Mouse (Mus musculus): ENCODE measurements at regions not wholly inside any gene's neighbourhood (a gene's known extent, or its start where the extent isn't known, plus 50 kb on each side); places are given as distances from the start of the nearest gene placed in this dataset.

- DNase-seq: no peak
These were observed 270.1 kb upstream of the Arid1b start for GRCm38 (mm10) chr17:4724031-4724430.

GRCm38 (mm10) chr17:4726331-4726741, 267.8 kb upstream of the Arid1b start:
- DNase-seq: no peak

DNA sequence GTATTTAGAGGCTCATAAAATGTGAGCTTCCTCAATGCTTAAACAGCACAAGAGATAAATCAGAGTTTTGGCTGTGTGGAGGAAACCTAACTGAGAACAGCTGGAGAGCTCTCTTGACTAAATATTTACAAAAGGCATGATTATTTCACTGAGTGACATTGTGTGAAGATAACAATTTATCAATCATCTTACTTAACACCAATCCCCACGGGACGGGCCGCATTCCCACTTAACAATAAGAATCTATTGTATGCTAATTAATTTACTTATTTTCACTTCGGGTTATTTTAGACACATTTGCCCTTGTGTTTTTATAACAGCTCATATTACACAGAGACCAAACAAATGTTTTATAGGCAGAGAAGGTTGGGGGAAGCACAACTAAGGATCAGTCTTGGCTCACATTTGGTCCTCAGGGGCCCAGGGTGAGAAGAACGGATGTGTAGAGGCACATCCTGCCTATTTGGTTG, 259.7 kb upstream of the Arid1b start:
- DNase-seq: no peak

GRCm38 (mm10) chr17:4735185-4735584, 258.9 kb upstream of the Arid1b start:
- no peak for DNase-seq

- no peak for DNase-seq
These were observed 257.4 kb upstream of the Arid1b start for GRCm38 (mm10) chr17:4736689-4737088.

- DNase-seq: peak in 1 of 2 experiments; percentile 8
These were observed 255.2 kb upstream of the Arid1b start for GRCm38 (mm10) chr17:4738717-4739485.

- no peak for DNase-seq
These were observed 253.3 kb upstream of the Arid1b start for GRCm38 (mm10) chr17:4740784-4741183.

DNA sequence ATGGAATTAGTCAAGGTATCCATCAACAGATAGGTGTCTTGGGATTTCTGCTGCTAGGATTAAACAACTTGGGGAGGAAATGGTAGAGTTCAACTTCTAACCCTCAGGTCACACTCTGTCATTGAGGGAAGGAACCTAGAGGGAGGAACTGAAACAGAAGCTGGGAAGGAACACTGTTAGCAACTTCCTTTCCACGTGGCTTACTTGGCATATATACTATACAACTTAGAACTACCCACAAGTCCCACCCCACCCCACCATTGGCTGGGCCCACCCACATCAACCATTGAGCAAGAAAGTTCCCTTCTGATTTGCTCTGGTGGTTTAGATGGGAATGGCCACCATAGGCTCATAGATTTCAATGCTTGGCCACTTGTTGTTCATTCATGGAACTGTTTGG, 251.8 kb upstream of the Arid1b start:
- no peak for DNase-seq

DNA sequence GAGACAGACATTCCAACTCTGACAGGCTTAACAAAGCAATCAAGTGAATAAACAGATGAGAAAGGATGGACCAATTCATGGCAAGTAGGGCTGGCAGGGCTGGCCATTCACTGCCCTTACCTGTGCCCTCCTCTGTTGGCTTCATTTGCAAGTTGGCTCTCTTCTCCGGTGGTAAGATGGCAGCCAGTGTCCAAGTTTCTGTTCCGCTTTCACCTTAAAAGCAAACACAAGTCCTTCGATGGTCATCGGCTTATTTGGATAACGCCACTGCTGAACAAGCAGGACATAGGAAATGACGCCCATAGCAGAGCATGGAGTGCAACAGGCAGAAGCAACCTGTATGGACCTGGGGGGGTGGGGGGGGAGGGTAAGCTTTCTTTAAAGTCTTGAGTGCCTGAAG, 231.2 kb upstream of the Arid1b start:
- DNase-seq: no peak

DNA sequence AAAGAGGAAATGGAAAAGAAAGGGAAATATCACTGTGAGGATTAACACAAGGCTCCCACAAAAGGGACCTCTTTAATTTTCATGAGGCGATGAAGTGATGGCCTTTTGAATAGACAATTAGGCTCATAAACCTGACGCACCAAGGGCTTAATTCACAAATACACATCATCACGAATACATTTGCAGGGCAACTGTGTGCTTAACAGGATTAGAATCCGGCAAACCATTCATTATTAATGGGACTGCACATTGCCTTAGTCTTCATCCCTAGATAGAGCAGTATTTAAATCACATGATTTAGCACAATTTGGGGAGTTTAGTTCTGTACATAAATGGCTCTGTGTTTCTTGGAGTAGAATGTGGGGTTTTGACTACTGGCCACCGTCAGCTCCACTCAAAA, 228.4 kb upstream of the Arid1b start:
- DNase-seq: no peak

GRCm38 (mm10) chr17:4767947-4768522, 226.1 kb upstream of the Arid1b start:
- DNase-seq: no peak

DNA sequence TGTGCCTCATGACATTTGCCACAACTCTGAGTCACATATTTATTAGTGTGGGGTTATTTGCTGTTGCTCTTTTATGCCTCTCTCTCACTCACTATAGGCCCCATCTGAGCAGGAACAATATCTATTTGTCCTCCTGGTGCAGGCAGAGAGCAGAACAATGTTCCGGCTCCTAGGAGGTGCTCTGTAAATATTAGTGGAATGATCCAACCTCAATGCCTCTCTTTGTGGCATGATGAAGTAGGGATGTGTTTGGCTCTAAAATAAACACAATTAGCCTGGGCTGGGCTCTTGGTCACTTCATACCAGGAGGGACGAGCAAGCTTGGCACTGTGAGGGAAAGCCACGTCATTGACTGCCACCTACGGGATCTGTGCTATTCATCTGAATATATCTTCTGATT, 224.8 kb upstream of the Arid1b start:
- DNase-seq: no peak

- no peak for DNase-seq
These were observed 224.1 kb upstream of the Arid1b start for GRCm38 (mm10) chr17:4770052-4770451.

GRCm38 (mm10) chr17:4778161-4778560, 216.0 kb upstream of the Arid1b start:
- DNase-seq: peak; percentile 66 to 69

DNA sequence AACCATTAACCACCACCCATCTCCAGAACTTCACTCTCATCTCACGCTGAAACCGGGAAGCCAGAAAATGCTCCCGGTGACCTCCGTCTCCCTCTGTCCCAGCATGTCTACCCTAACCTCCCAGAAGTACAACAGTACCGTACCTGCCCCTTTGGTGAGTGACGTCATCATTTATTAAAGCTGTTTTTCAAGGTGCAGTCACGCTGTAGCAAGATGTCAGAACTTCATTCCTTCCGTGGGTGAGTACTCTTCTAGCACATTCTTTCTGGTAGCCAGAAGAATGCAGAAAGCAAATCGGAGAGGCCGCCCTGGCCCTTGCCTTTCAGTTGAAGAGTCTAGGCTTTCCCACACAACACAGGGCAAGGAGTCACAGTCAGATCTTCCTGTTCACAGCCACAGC, 215.1 kb upstream of the Arid1b start:
- DNase-seq: no peak

DNA sequence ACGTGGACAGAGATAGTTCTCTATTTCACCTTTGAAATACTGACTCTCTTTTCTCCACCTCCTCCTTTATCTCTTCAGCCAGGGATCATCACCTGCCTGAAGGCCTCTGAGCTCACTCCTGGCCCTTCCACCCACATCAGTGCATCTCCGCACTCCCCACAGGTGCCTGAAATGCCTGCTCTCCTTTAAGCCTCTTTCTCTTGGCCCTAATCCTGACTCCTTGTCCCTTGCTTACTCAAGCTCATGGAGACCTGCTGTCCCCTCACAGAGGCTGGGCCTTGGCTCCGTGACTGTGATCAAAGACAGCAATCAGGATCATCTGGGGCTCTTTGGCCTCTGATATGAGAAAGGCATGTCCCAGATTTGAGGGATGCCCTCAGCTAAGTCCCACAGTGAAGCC, 212.5 kb upstream of the Arid1b start:
- no peak for DNase-seq

GRCm38 (mm10) chr17:4784296-4784695, 209.8 kb upstream of the Arid1b start:
- no peak for DNase-seq

DNA sequence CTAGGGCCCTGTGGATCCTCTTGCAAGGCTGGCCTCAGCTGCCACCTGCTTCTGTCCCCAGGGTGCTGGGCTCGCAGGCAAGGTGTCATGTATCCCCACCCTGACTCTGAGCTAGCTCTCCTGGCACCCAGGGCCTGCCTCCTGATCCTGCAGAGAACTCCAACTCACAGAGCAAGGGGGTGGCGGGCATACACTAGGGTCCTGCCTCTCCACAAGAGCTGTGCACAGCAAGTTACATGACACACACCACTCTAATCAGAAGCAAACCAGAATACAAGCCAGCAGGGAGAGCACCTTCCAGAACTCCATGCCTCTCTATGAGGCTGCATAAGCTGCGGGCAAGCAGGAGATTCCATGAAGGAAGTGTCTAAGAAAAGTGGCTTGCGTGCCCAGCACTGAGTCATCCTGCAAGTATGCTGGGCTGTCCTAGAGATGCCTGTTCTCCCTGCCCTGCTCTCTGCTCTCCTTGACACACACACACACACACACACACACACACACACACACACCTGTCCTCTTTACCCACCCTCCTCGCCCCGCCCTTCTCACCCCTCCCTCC, 208.8 kb upstream of the Arid1b start:
- no peak for DNase-seq

DNA sequence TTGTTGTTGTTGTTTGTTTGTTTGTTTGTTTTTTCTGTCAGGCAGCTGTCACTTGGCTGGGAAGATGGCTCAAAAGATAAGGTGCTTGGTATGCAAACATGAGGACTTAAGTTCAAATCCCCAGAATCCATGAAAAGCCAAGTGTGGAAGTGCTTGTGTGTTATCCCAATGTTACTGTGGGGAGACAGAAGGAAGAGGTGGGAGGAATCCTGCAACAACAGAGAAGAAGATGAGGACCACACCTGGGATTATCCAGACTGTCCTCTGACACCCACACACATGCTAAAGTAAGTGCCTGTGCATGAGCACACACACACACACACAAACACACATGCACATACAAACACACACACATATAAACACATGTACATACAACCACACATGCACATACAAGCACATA, 207.6 kb upstream of the Arid1b start:
- no peak for DNase-seq

DNA sequence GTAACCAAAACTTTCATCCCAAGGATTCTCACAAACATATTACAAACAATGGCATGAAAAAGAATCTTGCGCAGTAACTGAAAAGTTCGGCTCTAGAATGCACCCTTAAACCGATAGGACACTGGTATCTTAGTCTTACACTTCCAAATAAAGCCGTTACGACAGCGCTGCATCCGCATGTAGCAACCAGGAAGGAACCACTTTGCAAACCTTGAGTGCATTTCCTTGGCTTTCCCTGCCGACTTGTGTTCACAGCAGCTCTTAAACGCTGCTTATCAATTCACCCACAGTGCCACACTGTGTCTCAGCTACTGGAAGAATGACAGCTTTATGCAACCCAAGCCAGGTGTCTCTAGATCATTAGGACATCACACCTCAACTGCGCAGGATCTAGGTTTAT, 202.3 kb upstream of the Arid1b start:
- DNase-seq: no peak

DNA sequence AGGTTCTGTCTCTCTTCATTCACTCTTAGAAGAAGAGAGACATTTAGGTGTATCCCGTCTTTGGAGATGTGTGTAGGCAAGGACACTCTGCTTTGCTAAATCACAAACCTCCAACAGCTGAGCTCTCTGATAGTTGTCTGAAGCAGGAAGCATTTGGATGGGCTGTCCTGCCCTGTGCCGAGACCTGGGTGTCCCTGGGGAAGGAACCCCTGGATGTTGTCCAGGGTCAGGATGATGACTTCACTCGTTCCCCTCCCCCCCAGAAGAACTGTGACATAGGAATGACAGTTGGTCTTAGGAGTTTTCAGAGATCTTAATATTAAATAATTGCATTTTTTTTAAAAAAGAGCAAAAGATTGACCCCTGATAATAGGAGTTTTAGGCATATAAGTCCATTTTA, 197.9 kb upstream of the Arid1b start:
- no peak for DNase-seq

GRCm38 (mm10) chr17:4804013-4804412, 190.1 kb upstream of the Arid1b start:
- no peak for DNase-seq

- DNase-seq: no peak
These were observed 188.1 kb upstream of the Arid1b start for GRCm38 (mm10) chr17:4806051-4806450.

DNA sequence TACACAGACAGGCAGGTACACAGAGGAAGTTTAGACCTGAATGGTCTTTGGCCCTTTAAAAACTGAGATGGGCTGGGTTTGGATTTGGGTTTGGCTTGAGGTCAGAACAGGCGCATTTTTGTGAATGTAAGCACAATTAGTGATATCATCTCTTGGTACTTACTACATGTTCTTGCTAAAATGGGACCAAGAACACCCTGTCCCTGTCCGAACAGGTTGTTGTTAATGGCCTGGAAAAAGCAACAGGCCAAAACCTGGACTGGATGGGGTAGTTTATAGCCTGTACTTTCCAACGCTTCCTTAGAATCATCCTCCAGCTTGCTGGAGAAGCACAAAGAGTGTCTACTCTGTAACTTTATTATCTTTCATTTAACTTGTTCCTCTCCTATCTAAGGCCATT, 185.2 kb upstream of the Arid1b start:
- no peak for DNase-seq
